Mouse (Mus musculus): Measurements from ENCODE around the gene Mrpl54.

GRCm38 (mm10) chr10:81315587-81315986 lies 48.9 kb upstream of the Mrpl54 start:
- TF ChIP-seq CTCF (IDR thresholded peaks at IDR 0.05; ENCODE audit: insufficient read depth, low read length) (no peak), POLR2A (IDR thresholded peaks at IDR 0.05; ENCODE audit: borderline replicate concordance, extremely low read depth, low read depth, low read length) (no peak)

Measured in lung, adult 2 months (tissue).